Mouse (Mus musculus) liver, postnatal 0 days (tissue): ENCODE data around the gene Cdk18. TPM values are rescaled to one million over a fixed set of nuclear protein-coding genes. Genes with fewer than 3 reads are reported as not detected.

Experiments used
- ATAC-seq: fragments of 200-750 bp; cut with Nextera tagmentation; 2 replicates; pipeline ENCODE4 v1.8.0; 2017; ENCODE audit warnings: mild to moderate bottlenecking, moderate library complexity
- DNase-seq: peaks from one replicate; pipeline ENCODE4 v3.0.0-alpha.2; 2016
- H3K27ac ChIP-seq: fragments of 300-500 bp; sonication (generic); 2 replicates; pipeline ENCODE4 v1.5.1; 2014; ENCODE audit warnings: antibody characterized with exemption, moderate library complexity, mild to moderate bottlenecking, low read depth
- H3K27me3 ChIP-seq: fragments of 300-500 bp; sonication (generic); 2 replicates; pipeline ENCODE4 v1.6.1; 2014; ENCODE audit warnings: low read length, control low read depth, mixed read lengths; ENCODE audit not compliant: insufficient read depth
- H3K36me3 ChIP-seq: fragments of 300-500 bp; sonication (generic); replicated peaks from 2 replicates; pipeline ENCODE4 v1.6.1; 2014; ENCODE audit warnings: mild to moderate bottlenecking, control low read depth, low read length, moderate library complexity, mixed read lengths; ENCODE audit not compliant: insufficient read depth
- H3K4me1 ChIP-seq: fragments of 300-500 bp; sonication (generic); 2 replicates; pipeline ENCODE4 v1.6.1; 2014; ENCODE audit warnings: antibody characterized with exemption, mild to moderate bottlenecking, control low read depth; ENCODE audit not compliant: insufficient read depth
- H3K4me2 ChIP-seq: fragments of 300-500 bp; sonication (generic); 2 replicates; pipeline ENCODE4 v1.6.1; 2014; ENCODE audit warnings: low read depth, mild to moderate bottlenecking, low read length, moderate library complexity, mixed read lengths
- H3K4me3 ChIP-seq: fragments of 300-500 bp; sonication (generic); 2 replicates; pipeline ENCODE4 v1.5.1; 2014; ENCODE audit warnings: low read depth, low read length
- H3K9ac ChIP-seq: fragments of 300-500 bp; sonication (generic); replicated peaks from 2 replicates; pipeline ENCODE4 v1.6.1; 2014; ENCODE audit warnings: mild to moderate bottlenecking, moderate library complexity
- H3K9me3 ChIP-seq: fragments of 300-500 bp; sonication (generic); 2 replicates; pipeline ENCODE4 v1.6.1; 2016; ENCODE audit warnings: mild to moderate bottlenecking, control low read depth, low read length, mixed read lengths
- CTCF ChIP-seq: sonication (generic); IDR thresholded peaks from 2 replicates; pipeline ENCODE4 v1.5.1; 2016; ENCODE audit warnings: antibody characterized with exemption, low read depth
- EP300 ChIP-seq: IDR thresholded peaks from 2 replicates; pipeline ENCODE4 v1.6.1; 2016; ENCODE audit warnings: antibody characterized with exemption, low read depth, mild to moderate bottlenecking
- WGBS: fragments of 180-500 bp; shearing (Covaris S2); extraction: QIAGEN DNeasy Blood & Tissue Kit; methylation state at CpG from one replicate; pipeline ENCODE4 v1.1.7; 2014; ENCODE audit not compliant: insufficient replicate concordance; 5-methylcytosine and 5-hydroxymethylcytosine counted together
- polyA plus RNA-seq: library from polyadenylated mRNA; unstranded; fragments of >200 nt; fragmentation: Nextera tagmentation; extraction: Ambion mirVana; gene quantifications from 2 replicates; pipeline ENCODE4 v1.2.1, GENCODE M21; 2015

The Cdk18 gene
- polyA plus RNA-seq, 1 experiment from 2014 or later, result 3.5 TPM

DNA sequence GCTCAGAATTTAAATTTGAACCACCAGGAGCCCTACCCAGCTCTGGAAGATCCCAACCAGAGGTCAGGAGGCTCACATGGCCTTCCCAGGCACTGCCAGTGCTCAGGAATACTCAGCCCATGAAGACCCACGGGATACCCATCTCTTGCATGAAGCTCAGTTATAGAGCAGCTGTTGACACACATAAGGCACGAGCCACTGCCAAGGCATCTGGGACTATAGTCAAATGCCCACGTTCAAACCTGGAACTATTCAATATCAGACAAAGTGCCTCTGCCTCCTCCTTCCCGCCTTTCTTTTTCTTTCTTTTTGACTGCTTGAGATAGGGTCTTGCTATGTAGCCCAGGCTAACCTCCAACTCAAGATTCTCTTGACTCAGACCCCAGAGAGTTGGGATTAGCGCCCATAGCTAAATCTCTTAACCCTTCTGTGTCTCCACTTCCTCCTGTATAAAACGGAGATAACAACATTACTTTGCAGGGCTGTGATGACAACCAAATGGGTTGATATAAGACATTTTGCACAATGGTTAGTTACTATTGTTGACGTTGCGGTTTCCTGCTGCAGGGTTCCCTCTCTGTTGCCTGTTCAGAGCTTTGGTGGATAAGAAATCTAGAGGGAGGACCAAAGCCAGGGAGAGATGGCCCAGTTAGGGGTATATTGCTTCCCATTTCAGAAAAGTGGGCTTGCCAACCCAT, 73.9 kb downstream of the Cdk18 start:
- H3K9me3 ChIP-seq, result no peaks in the 10 kb centered on the region
- no peak for ATAC-seq
- no peak for TF ChIP-seq EP300
- TF ChIP-seq CTCF, result no peak
- H3K4me3 ChIP-seq, result no peak overlapping the region
- no peak overlapping the region for H3K27ac ChIP-seq
- H3K9ac ChIP-seq, result no peak overlapping the region
- H3K36me3 ChIP-seq, result no peaks in the 10 kb centered on the region
- peaks cover 9% of the 10 kb centered on the region for H3K4me1 ChIP-seq
- DNase-seq, result no peak
- peaks cover 48% of the 10 kb centered on the region for H3K27me3 ChIP-seq
- H3K4me2 ChIP-seq, result no peak overlapping the region
- WGBS, result 58% methylated on average over 8 of the region's 8 CpGs

- Histone ChIP-seq H3K9me3 (no peaks in the 10 kb centered on the region), H3K9ac (no peak overlapping the region), H3K27ac (no peak overlapping the region), H3K36me3 (no peaks in the 10 kb centered on the region), H3K4me3 (no peak overlapping the region), H3K27me3 (peaks cover 48% of the 10 kb centered on the region), H3K4me2 (no peak overlapping the region), H3K4me1 (peaks cover 9% of the 10 kb centered on the region)
- ATAC-seq (no peak), DNase-seq (no peak)
- 62% methylated on average over 1 of the region's 1 CpGs for WGBS
- no peak for TF ChIP-seq CTCF
- TF ChIP-seq EP300, result no peak
Measured at GRCm38 (mm10) chr1:132065001-132065400, 74.5 kb downstream of the Cdk18 start.

GRCm38 (mm10) chr1:132063096-132063495, 76.4 kb downstream of the Cdk18 start:
- Histone ChIP-seq H3K9ac (no peak overlapping the region), H3K4me2 (no peak overlapping the region), H3K27ac (no peak overlapping the region), H3K4me1 (peaks cover 8% of the 10 kb centered on the region), H3K36me3 (no peaks in the 10 kb centered on the region), H3K9me3 (no peaks in the 10 kb centered on the region), H3K27me3 (peaks cover 30% of the 10 kb centered on the region), H3K4me3 (no peak overlapping the region)
- WGBS, result 74% methylated on average over 4 of the region's 4 CpGs
- DNase-seq (no peak), ATAC-seq (no peak)
- TF ChIP-seq EP300 (no peak), CTCF (no peak)

Other genes with a start within 250 kb of the Cdk18 start
- gene Nucks1, start 229.2 kb downstream of the Cdk18 start, polyA plus RNA-seq, result 24.2 and 26.9 TPM in 2 replicates
- 4.3 and 6.0 TPM in 2 replicates for gene Slc45a3, start 176.7 kb downstream of the Cdk18 start, polyA plus RNA-seq
- gene Elk4, start 132.1 kb downstream of the Cdk18 start, polyA plus RNA-seq, result 10.7 and 14.6 TPM in 2 replicates
- gene Mfsd4a, start 71.6 kb downstream of the Cdk18 start, polyA plus RNA-seq, result 2.3 and 2.8 TPM in 2 replicates
- not detected in 2 replicates for gene Lemd1, start 51.7 kb upstream of the Cdk18 start, polyA plus RNA-seq
- not detected in 2 replicates for gene AC124108.1, start 51.8 kb upstream of the Cdk18 start, polyA plus RNA-seq
- gene Gm10188, start 90.1 kb upstream of the Cdk18 start, polyA plus RNA-seq, result not detected in 2 replicates
- 0.32 and 0.40 TPM in 2 replicates for gene Klhdc8a, start 158.9 kb upstream of the Cdk18 start, polyA plus RNA-seq
- 6.0 and 6.8 TPM in 2 replicates for gene Nuak2, start 176.4 kb upstream of the Cdk18 start, polyA plus RNA-seq